Mouse (Mus musculus) heart, postnatal 0 days (tissue): ENCODE results near the gene Ak6.

Experiments used
- CTCF ChIP-seq: IDR thresholded peaks from 2 replicates; pipeline ENCODE4 v1.5.1; 2016; ENCODE audit warnings: antibody characterized with exemption, control low read depth, low read depth
- EP300 ChIP-seq: IDR thresholded peaks from 2 replicates; pipeline ENCODE4 v1.6.1; 2016; ENCODE audit warnings: antibody characterized with exemption, low read depth

- TF ChIP-seq EP300, result no peak
- no peak for TF ChIP-seq CTCF
Observed at GRCm38 (mm10) chr13:100682837-100683236, 32.1 kb downstream of the Ak6 start.
